Mouse (Mus musculus): ENCODE data around the gene Pot1a.

Pot1a gene

DNA sequence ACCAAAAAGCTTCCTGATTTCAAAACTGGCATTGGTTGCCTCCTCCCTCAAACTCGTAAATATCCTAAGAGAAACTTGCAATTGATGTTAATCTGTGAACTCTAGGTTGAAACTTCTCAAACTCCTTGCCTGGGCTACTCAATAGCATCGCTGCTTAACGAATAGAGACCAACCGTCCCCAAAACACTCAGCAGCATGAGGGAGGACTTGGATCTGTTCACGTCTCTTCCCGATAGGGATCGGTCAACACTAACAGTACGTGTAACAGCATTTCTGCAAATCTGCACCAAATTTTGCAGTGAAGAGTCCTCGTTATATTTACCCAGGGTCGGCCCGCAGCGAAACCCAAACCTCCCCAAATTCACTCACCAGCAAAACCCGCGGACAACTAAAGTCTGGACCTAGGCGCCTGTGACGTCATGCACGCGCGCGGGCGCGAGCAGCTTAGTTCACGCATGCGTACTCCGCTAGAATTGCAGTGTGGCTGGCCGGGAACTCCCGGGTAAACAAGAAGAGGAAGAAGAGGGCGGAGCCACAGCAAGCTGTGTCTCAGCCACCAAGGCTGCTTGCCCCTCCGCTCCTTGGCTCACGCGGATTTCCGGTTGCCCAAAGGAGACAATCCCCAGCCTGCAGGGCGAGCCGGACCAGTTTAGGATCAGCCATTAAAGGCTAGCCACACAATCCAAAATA is at the start of gene Pot1a:
Gene Pot1a (minus strand): TSS at position 441 of the 690 bp plus-strand sequence.
- DNase-seq, result peak; percentile 97

DNA sequence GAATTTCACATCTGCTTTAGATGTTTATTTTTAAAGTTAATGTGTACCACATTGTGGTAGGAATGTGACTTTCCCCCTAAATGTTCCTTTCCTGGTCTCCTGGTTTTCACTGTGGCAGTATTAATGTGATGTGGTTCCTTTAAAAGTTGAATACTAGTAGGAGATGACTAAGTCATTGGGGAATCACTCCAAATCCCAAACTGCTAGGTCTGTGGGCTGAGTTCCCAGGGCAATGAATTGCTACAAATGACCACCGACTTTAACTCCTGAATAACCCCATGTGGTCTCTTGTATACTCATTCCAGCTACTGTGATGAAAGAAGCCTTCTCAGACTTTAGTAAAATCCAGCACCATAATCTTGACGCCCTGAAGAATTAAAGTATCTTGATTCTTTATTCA is 27.2 kb upstream of the Pot1a start:
- DNase-seq, result no peak

GRCm38 (mm10) chr6:25806021-25806420 is 3.0 kb downstream of the Pot1a start:
- DNase-seq, result no peak

GRCm38 (mm10) chr6:25802269-25802668 is 6.8 kb downstream of the Pot1a start:
- no peak for DNase-seq

DNA sequence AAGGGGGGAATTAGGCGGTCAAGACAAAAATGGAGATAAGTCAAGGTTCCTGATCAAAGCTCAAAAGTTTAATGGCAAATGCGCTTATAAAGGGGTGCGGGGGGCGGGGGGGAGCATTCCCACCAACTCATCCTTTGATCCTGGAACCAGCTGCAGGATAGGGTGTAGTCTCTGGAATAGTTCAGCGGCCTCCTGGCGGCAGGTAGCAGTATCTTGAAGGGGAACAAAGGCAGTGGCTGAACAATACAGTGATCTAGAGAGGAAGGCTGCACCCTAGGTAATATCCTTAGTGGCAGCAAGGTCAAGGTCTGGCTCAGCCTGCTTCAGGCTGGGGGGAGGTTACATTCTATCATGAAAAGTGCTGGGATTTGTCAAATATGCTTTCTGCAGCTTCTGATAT is 7.8 kb downstream of the Pot1a start:
- DNase-seq, result no peak

DNA sequence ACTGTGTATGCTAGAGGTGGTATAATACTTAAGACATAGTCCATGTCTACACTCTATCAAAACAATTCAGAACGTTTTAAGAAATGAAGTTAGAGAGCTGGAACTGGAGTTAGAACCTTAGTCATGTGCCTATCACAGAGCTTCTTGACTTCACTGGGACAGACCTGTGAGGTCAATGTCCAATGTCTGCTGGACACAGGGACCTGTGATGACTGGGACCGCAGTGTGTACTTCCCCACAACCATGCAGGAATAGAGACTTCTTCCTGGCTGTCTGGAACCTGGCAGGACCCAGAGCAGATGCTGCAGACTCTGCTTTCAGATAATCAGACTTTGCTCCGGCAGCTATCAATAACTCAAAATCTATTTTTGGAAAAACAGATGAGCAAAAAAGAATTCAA is 40.8 kb downstream of the Pot1a start:
- no peak for DNase-seq

- no peak for DNase-seq
Measured at GRCm38 (mm10) chr6:25767552-25767951, 41.5 kb downstream of the Pot1a start.

- DNase-seq, result peak; percentile 40
Measured at GRCm38 (mm10) chr6:25767073-25767472, 42.0 kb downstream of the Pot1a start.

GRCm38 (mm10) chr6:25766283-25766682 is 42.8 kb downstream of the Pot1a start:
- no peak for DNase-seq

GRCm38 (mm10) chr6:25752651-25753050 is 56.4 kb downstream of the Pot1a start:
- DNase-seq, result no peak

DNA sequence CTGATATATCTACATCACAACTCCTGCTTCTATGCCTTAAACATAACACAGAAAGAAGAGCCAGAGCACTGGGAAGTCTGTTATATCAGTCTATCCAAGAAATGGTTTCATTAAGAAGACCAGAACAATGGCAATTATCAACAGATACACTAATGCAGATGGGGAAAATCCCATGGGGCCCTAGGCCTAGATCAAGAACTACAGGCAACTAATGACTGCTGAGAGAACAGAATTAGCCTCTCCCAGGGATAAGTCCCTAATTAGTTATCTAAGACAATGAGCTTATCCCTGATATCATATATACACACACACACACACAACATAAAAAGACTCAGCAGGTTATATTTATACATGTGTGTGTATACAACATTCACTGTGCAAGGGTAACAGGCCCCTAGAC is 72.5 kb downstream of the Pot1a start:
- DNase-seq, result no peak

DNA sequence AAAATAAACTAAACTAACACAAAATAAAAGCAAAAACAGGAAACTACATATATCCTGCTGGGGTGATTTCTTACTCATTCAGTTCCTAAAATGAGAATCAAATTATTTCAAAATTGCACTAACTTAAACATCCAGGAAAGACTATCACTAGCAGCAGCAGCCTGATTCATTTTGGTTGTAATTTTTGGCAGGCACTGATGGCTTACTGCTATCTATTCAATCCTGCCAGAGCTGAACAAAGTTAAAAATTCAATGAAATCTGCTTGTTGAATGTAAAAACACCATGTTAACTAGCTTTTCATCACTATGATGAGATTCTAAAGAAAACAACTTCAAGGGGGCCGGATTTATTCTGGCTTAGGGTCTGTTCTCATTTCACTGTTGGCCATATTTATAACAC is 82.5 kb downstream of the Pot1a start:
- no peak for DNase-seq

GRCm38 (mm10) chr6:25710601-25711000 is 98.4 kb downstream of the Pot1a start:
- DNase-seq, result no peak

DNA sequence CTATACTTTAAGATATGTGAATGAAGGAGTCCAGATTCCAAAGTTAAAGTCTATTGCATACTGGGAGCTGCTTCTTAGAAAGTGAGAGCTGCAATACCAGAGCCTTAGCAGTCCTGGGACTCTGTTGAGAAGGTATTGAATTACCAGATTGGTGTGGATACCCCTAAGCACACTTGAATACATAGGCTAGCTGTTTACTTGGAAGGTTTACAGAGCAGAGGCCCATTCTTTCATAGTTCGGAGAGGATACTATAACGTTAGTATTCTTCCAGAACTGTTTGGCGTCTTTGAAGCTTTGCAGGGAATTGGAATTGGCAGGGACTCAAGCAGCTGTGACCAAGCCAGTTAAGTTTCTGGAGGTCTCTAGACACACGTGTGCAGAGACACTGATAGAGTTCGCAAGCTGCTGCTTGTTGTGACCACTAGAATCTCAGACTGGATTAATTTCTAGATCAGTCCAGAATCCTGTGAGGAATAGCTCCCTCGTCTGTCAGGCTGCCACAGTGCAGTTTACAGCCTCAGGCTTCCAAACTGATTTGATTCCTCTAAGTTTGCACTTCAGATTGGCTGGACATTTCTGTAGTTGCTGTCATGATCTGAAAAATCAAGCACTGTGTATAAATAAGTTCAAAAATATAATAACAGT is 99.7 kb downstream of the Pot1a start:
- peak; percentile 11 for DNase-seq

GRCm38 (mm10) chr6:25699956-25700355 is 109.1 kb downstream of the Pot1a start:
- no peak for DNase-seq

Measured in cerebellum, adult 9-11 months (tissue).